Mouse (Mus musculus): Measurements from ENCODE around the gene Tmem200a.

GRCm38 (mm10) chr10:26078521-26079142 lies at the start of gene Tmem200a:
- 0 out of 2 replicates have a peak, but pooled peaks have one; percentile 10 for TF ChIP-seq CTCF (IDR thresholded peaks at IDR 0.05; ENCODE audit: low read depth, low read length)
- TF ChIP-seq POLR2A (IDR thresholded peaks at IDR 0.05; ENCODE audit: extremely low read depth, insufficient read depth, low read length): no peak
